Mouse (Mus musculus) lung, postnatal 0 days (tissue): ENCODE results near the gene Stub1. TPM values are rescaled to one million over a fixed set of nuclear protein-coding genes. Genes with fewer than 3 reads are reported as not detected.

Experiments
- ATAC-seq: fragments of 200-750 bp; cut with Nextera tagmentation; 2 replicates; pipeline ENCODE4 v1.8.0; 2017; ENCODE audit warnings: moderate library complexity
- DNase-seq: peaks from one replicate; pipeline ENCODE4 v3.0.0-alpha.2; 2016; ENCODE audit warnings: low spot score
- H3K27ac ChIP-seq: fragments of 300-500 bp; sonication (generic); 2 replicates; pipeline ENCODE4 v1.5.1; 2014; ENCODE audit warnings: antibody characterized with exemption, mild to moderate bottlenecking, low read length, mixed read lengths
- H3K27me3 ChIP-seq: fragments of 300-500 bp; sonication (generic); replicated peaks from 2 replicates; pipeline ENCODE4 v1.6.1; 2014; ENCODE audit warnings: low read length, mixed read lengths; ENCODE audit not compliant: insufficient read depth
- H3K36me3 ChIP-seq: fragments of 300-500 bp; sonication (generic); 2 replicates; pipeline ENCODE4 v1.6.1; 2014; ENCODE audit warnings: low read length, mixed read lengths; ENCODE audit not compliant: insufficient read depth
- H3K4me1 ChIP-seq: fragments of 300-500 bp; sonication (generic); 2 replicates; pipeline ENCODE4 v1.6.1; 2014; ENCODE audit warnings: antibody characterized with exemption, low read depth, low read length, mixed read lengths; ENCODE audit not compliant: insufficient read depth
- H3K4me2 ChIP-seq: fragments of 300-500 bp; sonication (generic); replicated peaks from 2 replicates; pipeline ENCODE4 v1.6.1; 2014; ENCODE audit warnings: low read depth, mild to moderate bottlenecking, low read length, moderate library complexity, mixed read lengths
- H3K4me3 ChIP-seq: fragments of 300-500 bp; sonication (generic); 2 replicates; pipeline ENCODE4 v1.5.1; 2014; ENCODE audit warnings: low read depth, low read length
- H3K9ac ChIP-seq: fragments of 300-500 bp; sonication (generic); replicated peaks from 2 replicates; pipeline ENCODE4 v1.6.1; 2014; ENCODE audit warnings: low read depth, mild to moderate bottlenecking
- H3K9me3 ChIP-seq: fragments of 300-500 bp; sonication (generic); 2 replicates; pipeline ENCODE4 v1.6.1; 2016; ENCODE audit warnings: low read length, mixed read lengths
- CTCF ChIP-seq: IDR thresholded peaks from 2 replicates; pipeline ENCODE4 v1.5.1; 2016; ENCODE audit warnings: antibody characterized with exemption, mild to moderate bottlenecking
- EP300 ChIP-seq: IDR thresholded peaks from 2 replicates; pipeline ENCODE4 v1.6.1; 2016; ENCODE audit warnings: antibody characterized with exemption, mild to moderate bottlenecking, control low read depth
- WGBS: fragments of 180-500 bp; shearing (Covaris S2); extraction: QIAGEN DNeasy Blood & Tissue Kit; methylation state at CpG from one replicate; pipeline ENCODE4 v1.1.7; 2014; 5-methylcytosine and 5-hydroxymethylcytosine counted together
- polyA plus RNA-seq: library from polyadenylated mRNA; unstranded; fragments of >200 nt; fragmentation: Nextera tagmentation; extraction: Ambion mirVana; gene quantifications from 2 replicates; pipeline ENCODE4 v1.2.1, GENCODE M21; 2015

Stub1 gene
- polyA plus RNA-seq, 1 experiment from 2014 or later, result 198 TPM

DNA sequence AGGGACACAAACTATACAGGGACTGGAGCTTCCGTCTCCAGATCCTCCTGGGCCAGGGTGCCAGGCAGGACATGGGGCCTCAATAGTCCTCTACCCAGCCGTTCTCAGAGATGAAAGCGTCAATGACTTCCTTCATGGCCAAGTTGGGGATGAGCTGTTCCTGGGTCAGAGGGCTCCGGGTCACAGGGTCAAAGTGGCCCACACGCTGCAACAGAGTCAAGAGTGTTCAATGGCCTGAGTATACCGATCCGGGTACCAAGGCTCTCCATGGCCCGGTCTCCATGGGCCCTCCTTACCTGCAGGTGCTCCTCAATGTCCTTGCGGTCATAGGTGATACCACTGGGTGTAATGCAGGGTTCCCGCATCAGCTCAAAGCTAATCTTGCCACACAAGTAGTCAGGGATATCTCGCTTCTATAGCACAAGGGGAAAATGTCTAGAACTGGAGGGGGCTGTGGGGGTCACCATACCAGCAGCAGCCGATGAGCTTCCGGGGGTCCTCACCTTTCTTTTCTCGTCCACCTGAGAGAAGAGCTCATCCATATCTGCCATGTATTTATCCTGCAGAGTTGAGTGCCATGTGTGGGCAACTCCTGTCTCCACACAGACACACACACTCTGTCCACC is 2.3 kb downstream of the Stub1 start:
- DNase-seq (no peak), ATAC-seq (no peak)
- Histone ChIP-seq H3K9me3 (no peaks in the 10 kb centered on the region), H3K4me2 (no peak overlapping the region; the same call in 1 of the 2 replicates), H3K4me1 (peaks cover 35% of the 10 kb centered on the region), H3K36me3 (0 out of 2 replicates have a peak, but pooled peaks cover 11% of the 10 kb centered on the region), H3K4me3 (no peak overlapping the region), H3K27me3 (no peaks in the 10 kb centered on the region), H3K27ac (no peak overlapping the region), H3K9ac (no peak overlapping the region)
- no peak for TF ChIP-seq CTCF
- no peak for TF ChIP-seq EP300
- 85% methylated on average over 14 of the region's 14 CpGs for WGBS

DNA sequence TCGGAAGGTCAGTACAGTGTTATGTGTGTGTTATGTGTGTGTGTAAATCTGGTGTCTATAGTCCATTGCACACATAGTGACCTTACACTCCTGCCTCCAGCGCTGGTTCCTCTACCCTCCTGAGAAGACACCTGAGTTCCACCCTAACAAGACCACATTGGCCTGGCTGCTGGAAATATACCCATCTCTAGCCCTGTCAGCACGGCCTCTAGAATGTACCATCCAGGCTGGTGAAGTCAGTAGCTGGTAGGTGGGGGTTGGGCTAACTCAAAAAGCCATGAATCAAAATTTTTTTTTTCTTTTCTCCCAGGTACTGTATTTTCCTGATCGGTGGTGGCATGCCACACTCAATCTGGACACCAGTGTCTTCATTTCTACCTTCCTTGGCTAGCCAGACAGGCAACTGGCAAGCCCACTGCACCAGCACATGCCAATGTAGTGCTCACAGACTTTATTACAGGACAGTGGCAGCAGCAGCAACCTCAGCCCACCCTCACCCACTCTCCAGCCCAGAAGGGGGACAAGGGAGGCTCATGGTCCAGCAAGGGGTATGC is 2.9 kb downstream of the Stub1 start:
- TF ChIP-seq EP300, result no peak
- TF ChIP-seq CTCF, result no peak
- no peak for DNase-seq
- 83% methylated on average over 4 of the region's 4 CpGs for WGBS
- Histone ChIP-seq H3K4me1 (peaks cover 35% of the 10 kb centered on the region), H3K9me3 (no peaks in the 10 kb centered on the region), H3K4me3 (no peak overlapping the region), H3K27me3 (no peaks in the 10 kb centered on the region), H3K9ac (no peak overlapping the region), H3K36me3 (0 out of 2 replicates have a peak, but pooled peaks cover 11% of the 10 kb centered on the region), H3K4me2 (0 out of 2 replicates have a peak overlapping the region, but pooled peaks have one; percentile 85), H3K27ac (no peak overlapping the region)
- ATAC-seq, result no peak

DNA sequence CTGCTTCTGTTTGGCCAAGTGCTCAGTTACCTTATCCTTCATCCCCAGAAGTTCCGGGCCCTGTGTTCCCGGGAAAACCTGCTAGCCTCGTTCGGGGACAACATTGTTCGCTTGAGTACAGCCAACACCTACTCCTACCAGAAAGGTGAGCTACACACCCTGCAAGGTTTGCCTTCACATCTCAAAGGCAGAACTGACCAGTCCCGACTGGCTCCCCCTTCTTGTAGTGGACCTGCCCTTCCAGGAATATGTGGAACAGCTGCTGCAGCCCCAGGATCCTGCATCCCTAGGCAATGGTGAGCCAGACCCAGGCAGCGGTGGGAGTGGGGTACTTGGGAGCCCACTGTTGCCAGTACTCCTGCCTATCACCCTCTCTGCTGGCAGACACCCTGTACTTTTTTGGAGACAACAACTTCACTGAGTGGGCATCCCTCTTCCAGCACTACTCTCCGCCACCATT is 3.6 kb downstream of the Stub1 start:
- H3K9me3 ChIP-seq, result no peaks in the 10 kb centered on the region
- H3K27ac ChIP-seq, result peak overlapping the region; percentile 86
- peaks cover 35% of the 10 kb centered on the region for H3K4me1 ChIP-seq
- peak overlapping the region; percentile 85 for H3K4me2 ChIP-seq
- ATAC-seq (no peak), DNase-seq (no peak)
- H3K27me3 ChIP-seq, result no peaks in the 10 kb centered on the region
- WGBS, result 28% methylated on average over 8 of the region's 8 CpGs
- H3K4me3 ChIP-seq, result peak overlapping the region; percentile 52
- H3K36me3 ChIP-seq, result 0 out of 2 replicates have a peak, but pooled peaks cover 11% of the 10 kb centered on the region
- H3K9ac ChIP-seq, result peak overlapping the region; percentile 50
- no peak for TF ChIP-seq CTCF
- TF ChIP-seq EP300, result no peak

DNA sequence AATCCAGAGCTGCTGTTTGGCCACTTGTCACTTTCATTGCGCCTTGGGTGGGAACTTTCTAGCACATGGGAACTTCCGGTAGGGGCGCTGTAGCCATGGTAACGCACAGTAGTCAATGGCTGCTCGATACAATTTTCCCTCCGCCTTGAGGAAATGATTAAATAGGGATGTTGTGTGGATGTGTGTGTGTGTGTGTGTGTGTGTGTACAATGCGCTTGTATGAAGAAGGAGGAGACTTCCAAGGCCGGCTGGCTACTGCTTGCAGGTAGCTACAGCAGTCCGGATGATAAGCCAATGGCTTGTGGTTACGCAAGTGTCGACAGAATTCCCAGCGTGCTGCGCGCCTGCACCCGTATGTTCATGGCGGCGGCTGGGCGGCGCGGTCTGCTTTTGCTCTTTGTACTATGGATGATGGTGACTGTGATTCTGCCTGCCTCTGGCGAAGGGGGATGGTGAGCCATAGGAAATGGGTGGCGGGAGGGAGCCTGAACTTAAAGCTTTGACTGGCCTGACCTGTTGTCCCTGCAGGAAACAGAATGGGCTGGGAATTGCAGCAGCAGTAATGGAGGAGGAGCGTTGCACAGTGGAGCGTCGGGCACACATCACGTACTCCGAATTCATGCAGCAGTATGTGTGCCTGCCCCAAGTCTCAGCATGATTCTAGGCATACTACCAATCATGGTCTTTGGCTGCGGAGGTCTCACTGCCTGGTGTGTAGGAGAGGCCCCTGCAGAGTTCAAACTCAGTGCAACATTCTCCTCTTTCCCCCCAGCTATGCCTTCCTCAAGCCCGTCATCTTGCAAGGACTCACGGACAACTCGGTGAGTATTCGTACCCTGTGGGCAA is 4.3 kb downstream of the Stub1 start, which contains the start of gene Jmjd8:
Gene Jmjd8 (plus strand): TSS at position 156 of the 846 bp plus-strand sequence.
- peak; percentile 87 for DNase-seq
- Histone ChIP-seq H3K4me1 (peaks cover 35% of the 10 kb centered on the region), H3K9ac (peak within 1 kb of the TSS; percentile 50), H3K9me3 (no peaks in the 10 kb centered on the region), H3K4me3 (peak within 1 kb of the TSS; percentile 52), H3K27ac (peak within 1 kb of the TSS; percentile 86), H3K36me3 (0 out of 2 replicates have a peak, but pooled peaks cover 11% of the 10 kb centered on the region), H3K4me2 (peak within 1 kb of the TSS; percentile 85), H3K27me3 (no peaks in the 10 kb centered on the region)
- 1% methylated on average over 32 of the region's 32 CpGs for WGBS
- TF ChIP-seq CTCF (peak; percentile 60), EP300 (no peak)
- ATAC-seq, result peak; percentile 13

DNA sequence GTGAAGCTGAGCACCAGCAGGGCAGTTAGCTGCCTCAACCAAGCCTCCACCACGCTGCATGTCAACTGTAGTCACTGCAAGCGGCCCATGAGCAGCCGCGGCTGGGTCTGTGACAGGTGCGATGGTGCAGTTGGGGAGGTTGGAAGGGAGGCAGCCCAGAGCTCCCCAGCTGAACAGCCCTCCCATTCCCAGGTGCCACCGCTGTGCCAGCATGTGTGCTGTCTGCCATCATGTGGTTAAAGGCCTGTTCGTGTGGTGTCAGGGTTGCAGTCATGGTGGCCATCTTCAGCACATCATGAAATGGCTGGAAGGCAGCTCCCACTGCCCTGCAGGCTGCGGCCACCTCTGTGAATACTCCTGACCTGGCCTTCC is 5.0 kb downstream of the Stub1 start:
- no peak overlapping the region; the same call in 1 of the 2 replicates for H3K27ac ChIP-seq
- H3K4me1 ChIP-seq, result peaks cover 35% of the 10 kb centered on the region
- ATAC-seq, result no peak
- no peak for DNase-seq
- no peaks in the 10 kb centered on the region for H3K9me3 ChIP-seq
- H3K27me3 ChIP-seq, result no peaks in the 10 kb centered on the region
- peak overlapping the region; percentile 52; the same call in 1 of the 2 replicates for H3K4me3 ChIP-seq
- H3K4me2 ChIP-seq, result peak overlapping the region; percentile 85
- no peak for TF ChIP-seq EP300
- no peak for TF ChIP-seq CTCF
- 72% methylated on average over 8 of the region's 8 CpGs for WGBS
- 0 out of 2 replicates have a peak overlapping the region, but pooled peaks have one; percentile 8 for H3K9ac ChIP-seq
- 0 out of 2 replicates have a peak, but pooled peaks cover 11% of the 10 kb centered on the region for H3K36me3 ChIP-seq
